Mouse (Mus musculus): Measurements from ENCODE around the gene Padi6. TPM values are rescaled to one million over a fixed set of nuclear protein-coding genes. Genes with fewer than 3 reads are reported as not detected.

Padi6 gene
- polyA plus RNA-seq, 1 experiment from 2014 or later = not detected

GRCm38 (mm10) chr4:140693513-140693912 is 48.9 kb downstream of the Padi6 start:
- H3K9me3 ChIP-seq (ENCODE audit: control insufficient read depth, low read depth, low read length) = no peaks in the 10 kb centered on the region
- H3K36me3 ChIP-seq (ENCODE audit: control insufficient read depth, insufficient read depth, low read length) = no peaks in the 10 kb centered on the region
- no peak for ATAC-seq (ENCODE audit: insufficient number of reproducible peaks, insufficient read depth, low FRiP score, low read depth)
- H3K27ac ChIP-seq (ENCODE audit: low read length) = no peak overlapping the region
- H3K4me2 ChIP-seq (replicated peaks; ENCODE audit: low read depth, low read length) = no peak overlapping the region
- no peak overlapping the region for H3K9ac ChIP-seq (replicated peaks; ENCODE audit: low read depth, low read length)
- no peaks in the 10 kb centered on the region for H3K27me3 ChIP-seq (ENCODE audit: control insufficient read depth, insufficient read depth, low read length)
- no peaks in the 10 kb centered on the region for H3K4me1 ChIP-seq (ENCODE audit: control insufficient read depth, insufficient read depth, low read length)
- no peak overlapping the region for H3K4me3 ChIP-seq (ENCODE audit: low read depth, low read length)
- WGBS = 74% methylated on average over 4 of the region's 4 CpGs

- no peaks in the 10 kb centered on the region for H3K36me3 ChIP-seq (ENCODE audit: control insufficient read depth, insufficient read depth, low read length)
- H3K4me3 ChIP-seq (ENCODE audit: low read depth, low read length) = no peak overlapping the region
- no peak for ATAC-seq (ENCODE audit: insufficient number of reproducible peaks, insufficient read depth, low FRiP score, low read depth)
- H3K27me3 ChIP-seq (ENCODE audit: control insufficient read depth, insufficient read depth, low read length) = no peaks in the 10 kb centered on the region
- no peak overlapping the region for H3K27ac ChIP-seq (ENCODE audit: low read length)
- H3K9me3 ChIP-seq (ENCODE audit: control insufficient read depth, low read depth, low read length) = no peaks in the 10 kb centered on the region
- H3K4me2 ChIP-seq (replicated peaks; ENCODE audit: low read depth, low read length) = no peak overlapping the region
- H3K4me1 ChIP-seq (ENCODE audit: control insufficient read depth, insufficient read depth, low read length) = no peaks in the 10 kb centered on the region; the same call in 1 of the 2 replicates
- H3K9ac ChIP-seq (replicated peaks; ENCODE audit: low read depth, low read length) = no peak overlapping the region
- 72% methylated on average over 7 of the region's 7 CpGs for WGBS
Observed at GRCm38 (mm10) chr4:140691481-140691880, 51.0 kb downstream of the Padi6 start.

DNA sequence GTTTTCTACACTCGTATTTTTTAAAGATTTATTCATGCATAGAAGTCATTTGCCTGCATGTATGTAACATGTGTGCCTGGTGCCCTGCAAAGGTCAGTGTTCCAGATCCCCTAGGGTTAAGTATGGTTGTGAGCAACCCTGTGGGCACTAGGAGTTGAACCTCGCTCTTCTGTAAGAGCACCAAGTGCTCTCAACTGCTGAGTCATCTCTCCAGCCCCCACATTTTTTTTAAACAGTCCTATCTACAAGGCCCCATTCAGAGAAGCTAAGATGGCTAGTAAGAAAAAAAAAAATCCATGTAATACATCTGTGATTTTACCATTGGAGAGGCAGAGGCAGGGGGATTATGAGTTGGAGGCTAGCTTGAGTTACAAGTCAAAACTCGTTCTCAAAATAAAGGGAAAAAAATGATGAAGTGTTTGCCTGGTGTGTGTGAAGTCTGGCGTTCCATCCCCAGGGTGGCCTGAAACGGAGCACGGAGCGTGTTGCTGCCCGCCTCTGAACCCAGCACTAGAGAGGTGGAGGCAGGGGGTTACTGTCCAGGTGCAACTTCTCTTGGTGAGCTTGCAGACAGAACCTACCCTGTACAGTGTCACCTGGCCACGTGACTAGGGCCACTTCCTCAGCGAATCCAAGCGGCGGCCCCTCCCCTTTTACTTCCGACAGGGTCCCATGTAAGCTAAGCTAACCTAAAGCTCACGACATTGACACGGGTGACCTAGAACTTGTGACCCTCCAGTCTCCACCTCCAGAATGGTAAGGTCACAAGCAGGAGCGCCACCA is 52.4 kb downstream of the Padi6 start:
- no peak overlapping the region for H3K9ac ChIP-seq (replicated peaks; ENCODE audit: low read depth, low read length)
- peaks cover 4% of the 10 kb centered on the region; the same call in 1 of the 2 replicates for H3K4me1 ChIP-seq (ENCODE audit: control insufficient read depth, insufficient read depth, low read length)
- 56% methylated on average over 16 of the region's 16 CpGs for WGBS
- H3K4me2 ChIP-seq (replicated peaks; ENCODE audit: low read depth, low read length) = 0 out of 2 replicates have a peak overlapping the region, but pooled peaks have one; percentile 10
- no peak overlapping the region for H3K4me3 ChIP-seq (ENCODE audit: low read depth, low read length)
- no peaks in the 10 kb centered on the region for H3K36me3 ChIP-seq (ENCODE audit: control insufficient read depth, insufficient read depth, low read length)
- H3K27me3 ChIP-seq (ENCODE audit: control insufficient read depth, insufficient read depth, low read length) = no peaks in the 10 kb centered on the region
- no peaks in the 10 kb centered on the region for H3K9me3 ChIP-seq (ENCODE audit: control insufficient read depth, low read depth, low read length)
- peak; percentile 56; the same call in 1 of the 2 replicates for ATAC-seq (ENCODE audit: insufficient number of reproducible peaks, insufficient read depth, low FRiP score, low read depth)
- H3K27ac ChIP-seq (ENCODE audit: low read length) = peak overlapping the region; percentile 33; the same call in 1 of the 2 replicates

- no peak overlapping the region for H3K4me2 ChIP-seq (replicated peaks; ENCODE audit: low read depth, low read length)
Observed at GRCm38 (mm10) chr4:140688826-140689425, 53.5 kb downstream of the Padi6 start.

GRCm38 (mm10) chr4:140688044-140688825 is 54.2 kb downstream of the Padi6 start:
- Histone ChIP-seq H3K36me3 (ENCODE audit: control insufficient read depth, insufficient read depth, low read length) (no peaks in the 10 kb centered on the region), H3K9ac (replicated peaks; ENCODE audit: low read depth, low read length) (no peak overlapping the region), H3K9me3 (ENCODE audit: control insufficient read depth, low read depth, low read length) (no peaks in the 10 kb centered on the region), H3K27me3 (ENCODE audit: control insufficient read depth, insufficient read depth, low read length) (no peaks in the 10 kb centered on the region), H3K4me2 (replicated peaks; ENCODE audit: low read depth, low read length) (no peak overlapping the region), H3K27ac (ENCODE audit: low read length) (no peak overlapping the region), H3K4me3 (ENCODE audit: low read depth, low read length) (no peak overlapping the region), H3K4me1 (ENCODE audit: control insufficient read depth, insufficient read depth, low read length) (peaks cover 11% of the 10 kb centered on the region; the same call in 1 of the 2 replicates)
- WGBS = 42% methylated on average over 12 of the region's 12 CpGs
- ATAC-seq (ENCODE audit: insufficient number of reproducible peaks, insufficient read depth, low FRiP score, low read depth) = no peak

More at GRCm38 (mm10) chr4:140688826-140689425, 53.5 kb downstream of the Padi6 start:
- Histone ChIP-seq H3K4me3 (ENCODE audit: low read depth, low read length) (no peak overlapping the region), H3K4me1 (ENCODE audit: control insufficient read depth, insufficient read depth, low read length) (peaks cover 7% of the 10 kb centered on the region; the same call in 1 of the 2 replicates), H3K9me3 (ENCODE audit: control insufficient read depth, low read depth, low read length) (no peaks in the 10 kb centered on the region), H3K27me3 (ENCODE audit: control insufficient read depth, insufficient read depth, low read length) (no peaks in the 10 kb centered on the region), H3K36me3 (ENCODE audit: control insufficient read depth, insufficient read depth, low read length) (no peaks in the 10 kb centered on the region), H3K9ac (replicated peaks; ENCODE audit: low read depth, low read length) (no peak overlapping the region), H3K27ac (ENCODE audit: low read length) (no peak overlapping the region)
- no peak for ATAC-seq (ENCODE audit: insufficient number of reproducible peaks, insufficient read depth, low FRiP score, low read depth)
- 81% methylated on average over 5 of the region's 5 CpGs for WGBS

- Histone ChIP-seq H3K27me3 (ENCODE audit: control insufficient read depth, insufficient read depth, low read length) (no peaks in the 10 kb centered on the region), H3K9ac (replicated peaks; ENCODE audit: low read depth, low read length) (no peak overlapping the region), H3K27ac (ENCODE audit: low read length) (peak overlapping the region; percentile 57), H3K9me3 (ENCODE audit: control insufficient read depth, low read depth, low read length) (no peaks in the 10 kb centered on the region), H3K36me3 (ENCODE audit: control insufficient read depth, insufficient read depth, low read length) (no peaks in the 10 kb centered on the region), H3K4me3 (ENCODE audit: low read depth, low read length) (no peak overlapping the region), H3K4me1 (ENCODE audit: control insufficient read depth, insufficient read depth, low read length) (peaks cover 11% of the 10 kb centered on the region; the same call in 1 of the 2 replicates), H3K4me2 (replicated peaks; ENCODE audit: low read depth, low read length) (peak overlapping the region; percentile 28)
- 25% methylated on average over 6 of the region's 6 CpGs for WGBS
- 0 out of 2 replicates have a peak, but pooled peaks have one; percentile 23 for ATAC-seq (ENCODE audit: insufficient number of reproducible peaks, insufficient read depth, low FRiP score, low read depth)
Observed at GRCm38 (mm10) chr4:140684881-140685303, 57.6 kb downstream of the Padi6 start.

- Histone ChIP-seq H3K4me1 (ENCODE audit: control insufficient read depth, insufficient read depth, low read length) (peaks cover 11% of the 10 kb centered on the region; the same call in 1 of the 2 replicates), H3K4me2 (replicated peaks; ENCODE audit: low read depth, low read length) (peak overlapping the region; percentile 28), H3K4me3 (ENCODE audit: low read depth, low read length) (no peak overlapping the region), H3K9ac (replicated peaks; ENCODE audit: low read depth, low read length) (no peak overlapping the region), H3K27ac (ENCODE audit: low read length) (peak overlapping the region; percentile 57), H3K36me3 (ENCODE audit: control insufficient read depth, insufficient read depth, low read length) (no peaks in the 10 kb centered on the region), H3K27me3 (ENCODE audit: control insufficient read depth, insufficient read depth, low read length) (no peaks in the 10 kb centered on the region), H3K9me3 (ENCODE audit: control insufficient read depth, low read depth, low read length) (no peaks in the 10 kb centered on the region)
- ATAC-seq (ENCODE audit: insufficient number of reproducible peaks, insufficient read depth, low FRiP score, low read depth) = peak; percentile 79; the same call in 1 of the 2 replicates
- WGBS = 2% methylated on average over 16 of the region's 16 CpGs
Observed at GRCm38 (mm10) chr4:140684141-140684871, 58.1 kb downstream of the Padi6 start.
